In the genomic region with DNA sequence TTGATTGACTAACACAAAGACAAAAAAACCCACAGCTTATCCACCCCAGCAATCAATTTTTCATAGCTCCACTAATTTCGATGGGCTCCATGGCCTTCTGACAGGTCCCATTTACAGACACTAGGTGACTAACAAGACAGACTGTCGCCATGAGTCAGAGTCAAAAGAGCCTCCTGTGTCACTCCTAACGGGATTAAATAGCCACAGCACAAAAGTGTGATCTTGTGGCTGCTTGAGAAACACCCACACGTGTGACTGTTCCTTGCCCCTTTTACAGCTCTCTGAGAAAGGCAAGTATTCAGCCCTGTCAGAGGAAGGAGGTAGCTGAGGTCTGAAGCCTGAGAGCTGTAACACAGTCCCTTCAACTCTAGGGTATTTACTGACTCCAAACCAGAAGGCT, we compare ENCODE assay signal across 27 mouse cellular contexts. TPM values are rescaled to one million over a fixed set of nuclear protein-coding genes. Genes with fewer than 3 reads are reported as not detected.
A peak's percentile ranks its signal among the peaks of the same experiment; 100 is the strongest.
DNase-seq lines count a peak whose midpoint lies in the region; ATAC-seq and TF ChIP-seq lines count a peak whose summit lies in the region.
"Had no signal": no experiment of that assay in that cellular context is flagged by ENCODE, and none has a peak within 500 bp of the region (broad histone marks: within the 10 kb centered on the region; RNA-seq: fewer than 3 reads in every experiment).

No protein-coding gene starts in this region.

- H3K4me3 ChIP-seq in kidney, adult 2 months (ENCODE audit: insufficient read depth, low read depth, low read length) = no peak overlapping the region
- no peak overlapping the region for H3K4me3 ChIP-seq in kidney, embryonic 14.5 days (ENCODE audit: low read length)
- H3K4me3 ChIP-seq: embryonic facial prominence, embryonic 10.5 days; embryonic facial prominence, embryonic 13.5 days; erythroblast, embryonic 14.5 days; forebrain, embryonic 12.5 days; forebrain, embryonic 15.5 days; gastrocnemius, adult 2 months; heart, embryonic 10.5 days; heart, embryonic 13.5 days had no signal

- H3K4me2 ChIP-seq in kidney, embryonic 14.5 days (replicated peaks; ENCODE audit: low read depth, low read length) = no peak overlapping the region
- H3K4me2 ChIP-seq: embryonic facial prominence, embryonic 13.5 days; forebrain, embryonic 12.5 days; forebrain, embryonic 15.5 days; heart, embryonic 13.5 days; hindbrain, embryonic 14.5 days had no signal

- H3K27me3 ChIP-seq in kidney, adult 2 months (replicated peaks; ENCODE audit: control insufficient read depth, insufficient read depth, low read length) = no peaks in the 10 kb centered on the region
- H3K27me3 ChIP-seq in kidney, embryonic 14.5 days (ENCODE audit: control insufficient read depth, insufficient read depth, low read length) = no peaks in the 10 kb centered on the region
- H3K27me3 ChIP-seq: embryonic facial prominence, embryonic 13.5 days; forebrain, embryonic 12.5 days; forebrain, embryonic 15.5 days; heart, embryonic 13.5 days; Patski had no signal

- H3K27ac ChIP-seq in kidney, adult 2 months (ENCODE audit: insufficient read depth, low read depth, low read length) = 0 out of 2 replicates have a peak overlapping the region, but pooled peaks have one; percentile 18
- H3K27ac ChIP-seq in kidney, embryonic 14.5 days (ENCODE audit: low read depth, low read length) = no peak overlapping the region
- H3K27ac ChIP-seq: embryonic facial prominence, embryonic 10.5 days; embryonic facial prominence, embryonic 13.5 days; forebrain, embryonic 12.5 days; forebrain, embryonic 15.5 days; gastrocnemius, adult 2 months; heart, embryonic 10.5 days; heart, embryonic 13.5 days; hindbrain, embryonic 14.5 days; hindbrain, postnatal 0 days had no signal

- DNase-seq in kidney, adult 2 months = no peak
- DNase-seq in right cerebral cortex, adult 2 months (ENCODE audit: low spot score in 2 of 2) = peak; percentile 9 to 13
- no peak for DNase-seq in right cerebral cortex, postnatal 4 days
- peak; percentile 65 for DNase-seq in brain, adult 2 months (ENCODE audit: low read depth, low spot score)
- no peak for DNase-seq in cerebellum, adult 11-12 months
- DNase-seq: cerebellum, adult 11 months; cerebellum, adult 8-10 months; cerebellum, postnatal 10 days; cerebellum, postnatal 36 days; embryo, embryonic 11 days; gastrocnemius, adult 2 months; gastrocnemius, postnatal 14 days; heart, adult 18-20 months; heart, postnatal 14 days; heart, postnatal 4 days had no signal

- H3K36me3 ChIP-seq in kidney, adult 2 months (ENCODE audit: control insufficient read depth, insufficient read depth, low read length) = no peaks in the 10 kb centered on the region
- no peaks in the 10 kb centered on the region for H3K36me3 ChIP-seq in kidney, embryonic 14.5 days (ENCODE audit: control insufficient read depth, insufficient read depth, low read length)
- H3K36me3 ChIP-seq: embryonic facial prominence, embryonic 10.5 days; embryonic facial prominence, embryonic 13.5 days; forebrain, embryonic 12.5 days; forebrain, embryonic 15.5 days; heart, embryonic 10.5 days; heart, embryonic 13.5 days had no signal

- 0 out of 2 replicates have a peak, but pooled peaks cover 3% of the 10 kb centered on the region for H3K9me3 ChIP-seq in kidney, embryonic 14.5 days (ENCODE audit: control insufficient read depth, low read length)
- H3K9me3 ChIP-seq: embryonic facial prominence, embryonic 10.5 days; forebrain, embryonic 12.5 days; forebrain, embryonic 15.5 days; heart, embryonic 10.5 days had no signal

- no peak for TF ChIP-seq CTCF in kidney, adult 2 months (conservative IDR thresholded peaks at IDR 0.05; ENCODE audit: insufficient read depth, insufficient read length, low read depth, low read length)

- WGBS in kidney, adult 2 months = 71% methylated on average over 4 of the region's 4 CpGs
- whole genome bisulfite sequencing in kidney, embryonic 14.5 days = 59% methylated on average over 4 of the region's 4 CpGs

- TF ChIP-seq POLR2A in kidney, adult 2 months (IDR thresholded peaks at IDR 0.05; ENCODE audit: low read depth, low read length) = no peak

- H3K4me1 ChIP-seq in kidney, adult 2 months (ENCODE audit: control insufficient read depth, insufficient read depth, low read length) = no peaks in the 10 kb centered on the region
- no peaks in the 10 kb centered on the region for H3K4me1 ChIP-seq in kidney, embryonic 14.5 days (ENCODE audit: control insufficient read depth, insufficient read depth, low read length)
- H3K4me1 ChIP-seq: embryonic facial prominence, embryonic 10.5 days; embryonic facial prominence, embryonic 13.5 days; forebrain, embryonic 12.5 days; forebrain, embryonic 15.5 days had no signal

- H3K9ac ChIP-seq in kidney, embryonic 14.5 days (ENCODE audit: low read depth, low read length) = no peak overlapping the region
- H3K9ac ChIP-seq: embryonic facial prominence, embryonic 13.5 days; forebrain, embryonic 12.5 days; forebrain, embryonic 15.5 days; heart, embryonic 13.5 days; hindbrain, embryonic 14.5 days had no signal

- no peak for ATAC-seq in kidney, embryonic 14.5 days (ENCODE audit: low FRiP score, low TSS enrichment)
- ATAC-seq: forebrain, embryonic 15.5 days; hindbrain, postnatal 0 days; inflammation-experienced regulatory T-cells, adult 6 months; Patski had no signal

RNA-seq across cellular contexts. Expression of a gene that starts 49.8 kb away (rescaled TPM):
- 39.0 and 42.9 TPM in 2 replicates for polyA plus RNA-seq in kidney, adult 2 months (2012; rRNA removed)
- 9.4 and 11.4 TPM in 2 replicates for polyA plus RNA-seq in kidney, embryonic 14.5 days (2014; fragmentation: Nextera tagmentation; extraction: Ambion mirVana)

Comparison
In these comparisons a context has a peak if more than half of its experiments do, and no peak if none do; other contexts are left out.
1. DNase-seq: peak in right cerebral cortex, adult 2 months (2 of 2) and brain, adult 2 months (single experiment); none in kidney, adult 2 months (single experiment), right cerebral cortex, postnatal 4 days (single experiment) and cerebellum, adult 11-12 months (single experiment).